Mouse (Mus musculus): ENCODE data around the gene Ptpn11. TPM values are rescaled to one million over a fixed set of nuclear protein-coding genes. Genes with fewer than 3 reads are reported as not detected.
"Not testable (repeated sequence)": the region's sequence is repeated elsewhere in the genome, so short reads cannot be mapped to it uniquely, and the experiment has no call there.

Gene Ptpn11
- polyA plus RNA-seq, 1 experiment from 2014 or later, result 23.3 TPM

- H3K4me3 ChIP-seq, result no peak overlapping the region
- no peak overlapping the region for H3K27ac ChIP-seq
- no peak overlapping the region for H3K4me2 ChIP-seq
- no peaks in the 10 kb centered on the region for H3K27me3 ChIP-seq
- H3K4me1 ChIP-seq, result peaks cover 8% of the 10 kb centered on the region; the same call in 1 of the 2 replicates
- ATAC-seq (ENCODE audit: insufficient number of reproducible peaks, low FRiP score, low TSS enrichment, low read depth), result no peak
- H3K9me3 ChIP-seq, result no peaks in the 10 kb centered on the region
- peaks cover 60% of the 10 kb centered on the region for H3K36me3 ChIP-seq
- WGBS, result 91% methylated on average over 6 of the region's 6 CpGs
- H3K9ac ChIP-seq, result no peak overlapping the region
Measured at GRCm38 (mm10) chr5:121212108-121212507, 20.9 kb upstream of the Ptpn11 start.

GRCm38 (mm10) chr5:121210601-121210924 lies 19.4 kb upstream of the Ptpn11 start:
- H3K9me3 ChIP-seq, result no peaks in the 10 kb centered on the region
- H3K4me1 ChIP-seq, result peaks cover 22% of the 10 kb centered on the region
- no peak overlapping the region for H3K9ac ChIP-seq
- H3K36me3 ChIP-seq, result peaks cover 76% of the 10 kb centered on the region
- H3K4me2 ChIP-seq, result no peak overlapping the region
- ATAC-seq (ENCODE audit: insufficient number of reproducible peaks, low FRiP score, low TSS enrichment, low read depth), result no peak
- no peak overlapping the region for H3K27ac ChIP-seq
- WGBS, result 85% methylated on average over 1 of the region's 1 CpGs
- H3K4me3 ChIP-seq, result no peak overlapping the region
- no peaks in the 10 kb centered on the region for H3K27me3 ChIP-seq

- H3K4me3 ChIP-seq, result no peak overlapping the region
- H3K9me3 ChIP-seq, result no peaks in the 10 kb centered on the region
- no peak overlapping the region for H3K9ac ChIP-seq
- ATAC-seq (ENCODE audit: insufficient number of reproducible peaks, low FRiP score, low TSS enrichment, low read depth), result no peak
- no peak overlapping the region for H3K4me2 ChIP-seq
- WGBS, result 85% methylated on average over 9 of the region's 9 CpGs
- peaks cover 23% of the 10 kb centered on the region for H3K4me1 ChIP-seq
- peaks cover 76% of the 10 kb centered on the region for H3K36me3 ChIP-seq
- no peaks in the 10 kb centered on the region for H3K27me3 ChIP-seq
- H3K27ac ChIP-seq, result no peak overlapping the region
Measured at GRCm38 (mm10) chr5:121209755-121210600, 18.8 kb upstream of the Ptpn11 start.

GRCm38 (mm10) chr5:121206984-121207383 lies 15.8 kb upstream of the Ptpn11 start:
- Histone ChIP-seq H3K4me1 (peaks cover 23% of the 10 kb centered on the region), H3K4me2 (no peak overlapping the region), H3K9me3 (no peaks in the 10 kb centered on the region), H3K27me3 (no peaks in the 10 kb centered on the region), H3K4me3 (no peak overlapping the region), H3K9ac (no peak overlapping the region), H3K27ac (no peak overlapping the region), H3K36me3 (peaks cover 64% of the 10 kb centered on the region)
- WGBS, result 76% methylated on average over 3 of the region's 3 CpGs
- ATAC-seq (ENCODE audit: insufficient number of reproducible peaks, low FRiP score, low TSS enrichment, low read depth), result no peak

GRCm38 (mm10) chr5:121206540-121206939 lies 15.3 kb upstream of the Ptpn11 start:
- H3K36me3 ChIP-seq, result peaks cover 59% of the 10 kb centered on the region
- no peak overlapping the region for H3K27ac ChIP-seq
- 0 out of 2 replicates have a peak overlapping the region, but pooled peaks have one; percentile 26 for H3K9ac ChIP-seq
- no peaks in the 10 kb centered on the region for H3K27me3 ChIP-seq
- peak overlapping the region; percentile 88; the same call in 1 of the 2 replicates for H3K4me3 ChIP-seq
- peaks cover 23% of the 10 kb centered on the region for H3K4me1 ChIP-seq
- peak overlapping the region; percentile 59; the same call in 1 of the 2 replicates for H3K4me2 ChIP-seq
- WGBS, result 73% methylated on average over 9 of the region's 9 CpGs
- H3K9me3 ChIP-seq, result no peaks in the 10 kb centered on the region
- ATAC-seq (ENCODE audit: insufficient number of reproducible peaks, low FRiP score, low TSS enrichment, low read depth), result no peak

GRCm38 (mm10) chr5:121205537-121206130 lies 14.4 kb upstream of the Ptpn11 start:
- Histone ChIP-seq H3K9ac (0 out of 2 replicates have a peak overlapping the region, but pooled peaks have one; percentile 26), H3K36me3 (peaks cover 50% of the 10 kb centered on the region), H3K4me2 (peak overlapping the region; percentile 59), H3K4me3 (peak overlapping the region; percentile 88), H3K4me1 (peaks cover 23% of the 10 kb centered on the region)
- 66% methylated on average over 8 of the region's 10 CpGs for WGBS
- H3K27ac ChIP-seq; H3K27me3 ChIP-seq; H3K9me3 ChIP-seq; ATAC-seq (ENCODE audit: insufficient number of reproducible peaks, low FRiP score, low TSS enrichment, low read depth): not testable (repeated sequence)

GRCm38 (mm10) chr5:121204132-121205089 lies 13.2 kb upstream of the Ptpn11 start, which contains the start of gene Rpl6:
TSS of gene Rpl6 (plus strand) at chr5:121204481.
- H3K27me3 ChIP-seq, result no peaks in the 10 kb centered on the region
- H3K4me1 ChIP-seq, result peaks cover 23% of the 10 kb centered on the region
- H3K9ac ChIP-seq, result peak within 1 kb of the TSS; percentile 99
- ATAC-seq (ENCODE audit: insufficient number of reproducible peaks, low FRiP score, low TSS enrichment, low read depth), result peak; percentile 85
- H3K4me3 ChIP-seq, result peak within 1 kb of the TSS; percentile 88
- 1% methylated on average over 52 of the region's 52 CpGs for WGBS
- H3K4me2 ChIP-seq, result peak within 1 kb of the TSS; percentile 59
- H3K27ac ChIP-seq, result peak within 1 kb of the TSS; percentile 83
- peaks cover 39% of the 10 kb centered on the region for H3K36me3 ChIP-seq
- no peaks in the 10 kb centered on the region for H3K9me3 ChIP-seq

- Histone ChIP-seq H3K27ac (no peak overlapping the region), H3K36me3 (peaks cover 19% of the 10 kb centered on the region), H3K4me3 (no peak overlapping the region), H3K9ac (no peak overlapping the region), H3K27me3 (no peaks in the 10 kb centered on the region), H3K4me2 (no peak overlapping the region), H3K9me3 (no peaks in the 10 kb centered on the region), H3K4me1 (peaks cover 18% of the 10 kb centered on the region)
- no peak for ATAC-seq (ENCODE audit: insufficient number of reproducible peaks, low FRiP score, low TSS enrichment, low read depth)
- WGBS, result 84% methylated on average over 1 of the region's 1 CpGs
Measured at GRCm38 (mm10) chr5:121202467-121202866, 11.3 kb upstream of the Ptpn11 start.

GRCm38 (mm10) chr5:121201739-121202138 lies 10.5 kb upstream of the Ptpn11 start:
- Histone ChIP-seq H3K27me3 (no peaks in the 10 kb centered on the region), H3K4me1 (peaks cover 13% of the 10 kb centered on the region), H3K9me3 (no peaks in the 10 kb centered on the region), H3K9ac (no peak overlapping the region), H3K4me2 (no peak overlapping the region), H3K36me3 (peaks cover 12% of the 10 kb centered on the region), H3K4me3 (no peak overlapping the region), H3K27ac (no peak overlapping the region)
- no peak for ATAC-seq (ENCODE audit: insufficient number of reproducible peaks, low FRiP score, low TSS enrichment, low read depth)
- WGBS, result 38% methylated on average over 3 of the region's 3 CpGs

- Histone ChIP-seq H3K9ac (no peak overlapping the region), H3K27ac (no peak overlapping the region), H3K27me3 (0 out of 2 replicates have a peak, but pooled peaks cover 4% of the 10 kb centered on the region), H3K36me3 (no peaks in the 10 kb centered on the region), H3K4me2 (no peak overlapping the region), H3K4me1 (no peaks in the 10 kb centered on the region), H3K9me3 (no peaks in the 10 kb centered on the region), H3K4me3 (no peak overlapping the region)
- no peak for ATAC-seq (ENCODE audit: insufficient number of reproducible peaks, low FRiP score, low TSS enrichment, low read depth)
- 81% methylated on average over 5 of the region's 5 CpGs for WGBS
Measured at GRCm38 (mm10) chr5:121198376-121198775, 7.2 kb upstream of the Ptpn11 start.

- Histone ChIP-seq H3K4me2 (no peak overlapping the region), H3K27me3 (0 out of 2 replicates have a peak, but pooled peaks cover 4% of the 10 kb centered on the region), H3K4me1 (no peaks in the 10 kb centered on the region), H3K9me3 (no peaks in the 10 kb centered on the region), H3K9ac (no peak overlapping the region), H3K4me3 (no peak overlapping the region), H3K36me3 (no peaks in the 10 kb centered on the region), H3K27ac (no peak overlapping the region)
- WGBS, result 70% methylated on average over 2 of the region's 2 CpGs
- no peak for ATAC-seq (ENCODE audit: insufficient number of reproducible peaks, low FRiP score, low TSS enrichment, low read depth)
Measured at GRCm38 (mm10) chr5:121197337-121197736, 6.1 kb upstream of the Ptpn11 start.
